Mouse (Mus musculus) regulatory T cell (primary cell): ENCODE measurements around the gene Steap2.
"Not testable (repeated sequence)": the region's sequence is repeated elsewhere in the genome, so short reads cannot be mapped to it uniquely, and the experiment has no call there.

Experiments
- in situ Hi-C: fragments of 300-600 bp; cut with MboI, MseI; formaldehyde crosslinking; loops from one replicate; pipeline ENCODE4 v1.15.1; 2025; ENCODE audit warnings: high pct_unique_total_duplicates

Steap2 gene

DNA sequence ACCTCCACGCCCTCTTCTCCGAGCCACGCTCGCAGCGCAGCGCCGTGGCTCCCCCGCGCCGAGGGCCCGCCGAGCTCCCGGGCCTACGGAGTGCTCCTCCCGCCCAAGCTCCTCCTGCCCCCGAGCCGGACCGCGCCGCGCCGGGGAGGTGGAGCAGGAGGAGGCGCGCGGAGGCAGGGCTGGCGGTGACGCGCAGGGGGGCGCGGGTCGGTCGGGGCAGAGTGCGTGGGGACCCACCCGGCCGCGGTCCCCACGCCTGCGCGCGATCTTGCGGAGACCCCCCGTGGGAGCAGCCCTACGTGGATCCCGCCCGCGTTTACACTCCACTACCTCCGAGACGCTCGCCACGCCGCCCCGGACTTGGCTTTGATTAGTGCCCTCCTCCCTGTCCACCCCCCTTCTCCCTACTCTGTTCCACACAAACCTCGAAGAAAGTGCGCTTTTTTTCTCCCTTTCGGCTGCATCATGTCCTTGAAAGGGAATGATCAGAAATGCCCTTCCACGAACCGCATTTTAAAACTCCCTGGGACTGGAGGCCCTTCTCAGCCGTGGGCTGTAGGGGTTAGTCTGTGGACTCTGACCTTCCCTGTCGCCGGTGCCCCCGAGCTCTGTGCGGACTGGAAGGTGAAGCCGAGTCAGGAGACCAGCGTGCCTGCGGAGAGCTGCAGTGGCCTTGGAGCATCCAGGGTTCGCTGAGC lies at the start of gene Steap2:
Gene Steap2, minus strand, starts transcription at position 623 of the 698 bp plus-strand sequence.
- in situ Hi-C loops = no loop called here

DNA sequence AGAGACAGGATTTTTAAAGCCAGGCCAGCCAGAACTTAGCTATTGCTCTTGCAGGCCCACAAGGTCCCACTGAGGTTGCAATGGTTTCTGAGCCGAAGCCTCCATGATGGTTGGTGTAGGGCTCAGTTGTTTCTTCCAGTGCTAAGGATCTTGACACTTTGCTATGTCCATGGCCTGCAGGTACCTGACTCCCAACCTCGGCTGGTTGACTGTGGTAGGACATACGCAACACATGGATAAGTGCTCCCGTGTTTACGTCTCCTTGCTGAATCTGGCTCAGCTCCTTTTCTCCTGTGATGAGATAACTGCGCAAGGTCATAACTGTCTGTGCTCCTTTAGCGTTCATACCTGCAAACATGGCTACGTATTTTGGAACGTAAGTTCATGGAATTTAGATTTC lies 40.1 kb upstream of the Steap2 start:
- in situ Hi-C loops = no loop called here

DNA sequence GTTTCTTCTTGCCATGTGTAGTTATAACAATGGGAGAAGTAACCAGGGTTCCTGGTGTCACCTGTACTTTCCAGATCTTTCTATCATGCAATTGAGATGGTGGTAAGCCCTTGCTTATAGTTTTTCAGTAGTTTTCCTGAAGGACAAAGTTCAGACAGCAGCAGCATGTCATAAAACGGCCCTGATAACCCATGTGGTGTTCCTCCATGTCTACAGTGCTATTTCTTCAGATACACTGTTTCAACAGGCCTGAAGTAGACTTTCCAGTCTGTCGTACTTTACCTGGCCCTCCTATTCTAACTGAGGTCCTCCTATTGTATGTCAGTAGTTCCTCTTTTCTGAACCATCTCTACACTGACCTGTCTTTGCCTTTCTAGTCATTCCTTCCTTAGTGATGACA lies 38.5 kb upstream of the Steap2 start:
- in situ Hi-C loops = no loop called here

DNA sequence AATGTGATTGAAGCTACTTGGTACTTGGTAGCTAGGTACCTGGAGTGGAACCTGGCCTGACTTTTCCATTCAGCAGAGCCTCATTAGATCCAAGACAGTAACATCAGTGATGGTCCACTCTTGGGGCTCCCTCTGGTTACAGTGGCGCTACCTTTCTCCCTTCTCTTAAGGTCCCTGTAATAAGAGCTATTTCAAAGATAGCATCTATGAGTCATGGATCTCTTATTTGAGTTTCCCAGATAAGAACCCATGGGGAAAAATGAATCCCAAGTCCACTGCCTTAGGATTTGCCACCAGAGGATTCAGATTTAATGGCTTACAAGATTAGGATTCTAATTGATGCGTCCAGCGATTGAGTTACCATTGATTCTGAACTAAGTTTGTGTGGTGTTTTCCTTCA lies 37.8 kb upstream of the Steap2 start:
- in situ Hi-C loops = no loop called here

DNA sequence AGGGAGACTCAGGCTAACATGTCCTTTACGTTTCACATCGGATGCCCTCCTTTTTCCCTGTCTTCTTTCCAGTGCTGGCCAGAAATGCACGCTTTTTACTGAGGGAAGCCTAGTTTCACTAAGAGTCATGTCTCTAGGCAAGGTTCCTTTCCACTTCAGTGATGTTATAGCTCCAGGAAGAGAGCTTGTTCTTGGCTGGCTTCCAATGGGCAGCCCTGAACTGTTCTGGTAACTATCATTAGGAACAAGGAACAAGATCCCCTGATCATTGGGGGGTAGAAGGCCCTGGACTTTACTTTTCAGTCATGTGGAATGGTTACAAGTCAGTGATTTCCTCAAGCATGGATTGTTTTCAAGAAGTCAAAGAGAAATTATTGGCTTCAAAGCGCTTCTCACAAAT lies 35.5 kb upstream of the Steap2 start:
- in situ Hi-C loops = no loop called here

DNA sequence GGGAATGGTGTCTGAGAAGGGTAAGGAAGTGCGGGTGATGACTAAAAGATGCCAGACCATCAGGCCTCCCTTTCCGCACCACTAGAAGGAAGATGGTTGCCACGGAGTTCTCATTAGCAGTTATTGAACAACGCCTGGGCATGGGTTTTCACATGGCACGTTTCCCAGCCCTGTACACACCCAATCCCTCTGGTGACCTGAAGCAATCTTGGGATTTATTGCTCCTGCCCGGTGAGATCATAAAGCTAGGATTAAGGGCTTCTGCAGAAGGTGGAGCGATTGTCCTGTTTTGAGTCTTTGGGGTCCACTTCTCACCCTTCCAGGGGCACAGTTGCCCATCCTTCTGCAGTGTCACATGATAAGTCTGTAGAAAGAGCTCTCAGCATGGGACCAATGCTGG lies 27.8 kb upstream of the Steap2 start:
- in situ Hi-C loops = no loop called here

DNA sequence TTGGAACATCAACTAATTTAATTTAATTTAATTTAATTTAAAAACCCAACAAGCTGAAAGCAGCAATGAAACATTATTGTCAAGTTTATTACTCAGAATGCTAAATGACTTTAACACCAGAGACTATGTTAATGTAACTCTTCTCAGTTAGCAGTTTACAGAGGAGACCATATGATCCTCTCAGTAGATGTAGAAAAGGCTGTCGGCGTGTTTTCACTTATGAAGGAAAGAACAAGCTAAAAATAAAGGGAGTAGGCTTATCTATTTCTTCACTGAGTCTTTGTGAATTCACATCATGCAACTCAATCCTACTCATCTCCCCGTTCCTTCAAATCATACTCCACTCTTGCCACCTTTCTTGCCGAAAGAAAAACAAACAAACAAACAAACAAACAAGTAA lies 16.7 kb upstream of the Steap2 start:
- in situ Hi-C loops = no loop called here

DNA sequence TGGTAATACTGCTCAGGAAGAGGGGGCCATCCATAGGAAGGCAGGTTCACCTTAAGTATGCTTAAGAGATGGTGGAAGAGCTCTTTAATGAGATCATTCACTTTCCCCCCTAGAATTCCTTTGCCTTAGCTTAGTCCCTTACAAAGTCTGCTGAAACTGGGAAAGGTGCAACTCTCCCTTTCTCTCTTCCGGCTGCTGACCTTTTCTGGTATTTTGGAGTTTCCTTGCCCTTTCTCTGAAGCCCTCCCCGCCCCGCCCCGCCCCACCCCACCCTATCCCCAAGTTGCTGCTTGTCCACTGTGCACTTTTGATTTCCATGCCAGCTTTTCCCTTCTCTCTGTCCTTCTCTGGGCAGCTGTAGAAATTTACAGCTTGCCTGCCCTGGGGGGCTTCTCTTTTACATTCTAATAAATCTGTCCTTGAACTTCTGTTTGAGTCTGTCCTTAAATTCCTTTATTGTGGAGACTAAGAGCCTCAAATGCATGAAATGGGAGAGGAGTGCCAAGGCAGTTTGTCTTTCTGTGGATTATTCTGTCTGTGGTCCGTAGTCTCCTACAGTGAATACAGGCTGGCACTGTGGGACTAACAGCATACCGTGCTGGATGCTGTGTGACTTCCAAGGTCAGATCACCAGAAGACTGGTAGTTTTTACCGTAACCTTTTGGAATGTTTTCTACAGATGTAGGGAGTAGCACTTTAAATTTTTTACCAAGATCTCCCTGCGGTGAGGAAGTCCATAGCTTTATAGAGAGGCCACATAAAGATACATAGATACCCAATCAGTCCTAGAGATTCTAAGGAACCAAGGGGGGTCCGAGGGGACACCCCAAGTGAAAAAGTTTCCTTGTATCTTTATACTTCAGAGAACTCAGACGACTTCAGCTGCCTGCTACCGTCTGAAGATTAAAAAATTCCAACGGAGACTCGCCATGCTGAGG lies 13.2 kb upstream of the Steap2 start:
- in situ Hi-C loops = no loop called here

DNA sequence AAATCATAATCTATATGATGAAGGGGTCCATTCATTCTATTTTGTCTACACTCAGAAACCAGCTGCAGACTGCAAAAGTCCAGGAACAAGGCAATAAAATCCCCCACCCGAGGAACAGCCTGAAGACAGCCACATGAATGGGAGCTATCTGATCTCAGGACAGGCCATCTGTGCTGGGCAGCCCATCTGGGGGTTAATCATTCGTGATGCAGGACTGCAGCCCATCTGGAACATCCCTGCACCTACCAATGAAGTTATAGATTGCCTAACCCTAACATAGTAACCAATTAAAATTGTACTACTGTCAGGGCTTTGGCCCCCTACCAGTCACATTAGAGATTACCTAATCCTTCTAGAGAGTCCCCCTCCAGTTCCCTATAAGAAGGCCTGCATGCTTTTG lies 10.6 kb upstream of the Steap2 start:
- in situ Hi-C loops = no loop called here

DNA sequence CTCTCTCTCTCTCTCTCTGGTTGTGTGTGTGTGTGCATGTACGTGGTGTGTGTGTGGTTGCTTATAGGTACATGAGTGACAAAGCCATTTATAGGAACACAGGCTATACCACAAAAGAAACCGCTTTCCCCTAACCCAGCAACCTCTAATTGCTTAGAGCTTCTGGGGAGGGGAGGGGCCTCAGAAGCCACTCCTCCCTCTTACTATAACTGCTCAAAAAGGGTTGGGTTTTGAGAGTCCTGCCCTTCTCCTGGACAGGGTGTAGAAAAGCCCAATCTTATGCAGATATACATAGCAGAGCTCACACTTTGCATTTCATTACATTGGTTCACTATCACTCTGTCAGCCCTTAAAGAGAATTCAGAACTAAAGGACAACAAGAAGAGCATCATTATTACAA lies 6.0 kb upstream of the Steap2 start:
- in situ Hi-C loops = no loop called here

DNA sequence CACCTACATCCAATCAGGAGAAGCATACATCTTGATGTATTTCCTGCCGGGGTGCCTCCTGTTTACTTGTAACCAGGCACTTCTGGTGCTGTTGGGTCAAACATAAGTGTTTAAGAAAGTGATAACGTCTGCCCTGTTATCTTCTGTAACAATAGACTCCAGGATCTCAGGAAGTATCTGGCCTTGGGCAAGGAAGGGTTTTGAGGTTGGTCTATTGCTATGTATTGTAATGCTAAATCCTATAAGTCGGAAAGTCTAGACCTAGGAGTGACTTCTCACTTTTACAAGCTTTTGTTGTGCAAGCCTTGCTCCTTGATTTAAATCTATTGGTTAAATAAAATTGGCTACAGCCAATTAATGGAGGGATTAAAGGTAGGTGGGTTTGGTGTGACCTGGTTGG lies 4.5 kb upstream of the Steap2 start:
- in situ Hi-C loops = no loop called here

DNA sequence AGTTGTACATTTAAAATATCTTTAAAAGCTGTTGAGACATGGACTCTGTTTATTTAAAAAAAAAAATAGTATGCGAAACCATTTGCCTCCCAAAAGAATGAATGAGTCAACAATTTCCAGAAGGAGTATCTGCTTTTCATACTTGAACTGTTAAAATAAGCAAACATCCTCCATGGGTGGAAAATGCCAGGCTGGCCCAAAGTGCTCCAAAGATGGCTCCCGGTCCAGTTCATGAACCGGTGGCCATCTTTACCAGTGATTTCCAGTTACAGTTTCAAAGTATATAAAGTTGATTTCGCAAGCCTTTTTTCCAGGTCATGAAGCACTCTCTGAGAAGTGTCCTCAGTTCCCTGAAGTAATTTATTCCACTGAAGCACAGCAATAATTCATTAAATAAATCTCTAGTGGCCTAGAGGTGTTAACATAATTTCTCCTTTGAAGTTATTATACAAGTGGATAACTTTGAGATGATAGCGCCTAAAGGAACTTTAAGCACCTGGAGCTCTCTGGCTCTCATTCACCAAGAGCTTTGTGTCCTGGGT lies 1.1 kb upstream of the Steap2 start:
- in situ Hi-C loops = no loop called here

DNA sequence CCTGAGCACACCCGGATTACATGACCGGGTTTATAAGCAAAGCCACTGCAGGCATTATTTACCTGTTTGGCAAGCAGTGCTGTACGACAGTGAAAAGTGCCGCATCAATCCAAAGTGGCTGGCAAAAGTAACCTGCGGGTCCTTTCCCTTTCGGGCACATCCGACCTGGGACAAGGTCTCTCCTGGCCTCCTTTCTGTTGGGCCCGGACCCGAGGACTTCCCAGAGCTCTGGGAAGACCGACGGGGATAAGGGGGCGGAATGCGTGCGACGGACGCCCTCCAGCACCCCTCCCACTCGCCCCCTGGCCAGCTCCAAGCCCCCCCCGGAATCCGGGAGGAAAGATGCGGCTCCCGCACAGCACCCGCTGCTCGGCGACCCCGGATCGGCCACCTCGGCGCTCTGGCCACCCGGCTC lies 830 bp downstream of the Steap2 start:
- in situ Hi-C loops = no loop called here

DNA sequence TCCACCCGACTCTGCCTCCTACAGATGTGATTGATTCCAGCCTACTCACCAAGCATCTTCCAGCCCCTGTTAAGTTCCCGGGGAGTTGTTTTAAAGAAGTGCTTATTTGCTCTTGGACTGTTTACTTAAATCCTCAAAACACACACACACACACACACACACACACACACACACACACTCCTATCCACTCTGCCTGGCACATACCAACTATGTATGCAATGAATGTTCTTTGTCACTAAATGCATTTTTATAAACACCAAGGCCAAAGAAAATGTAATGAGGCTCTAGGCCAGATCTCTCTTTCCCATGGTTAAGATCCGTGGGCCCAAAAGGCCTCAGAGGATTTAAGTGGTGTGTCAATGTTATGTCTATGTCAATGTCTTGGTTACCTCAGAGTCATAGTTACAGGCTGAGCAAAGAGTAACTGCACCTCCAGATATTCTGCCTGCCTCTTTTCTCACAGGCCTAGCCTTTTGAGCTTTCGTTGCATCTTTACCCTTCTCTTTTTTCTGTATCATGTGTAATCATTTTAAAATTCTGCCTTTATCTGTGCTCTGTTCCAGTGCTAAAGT lies 2.1 kb downstream of the Steap2 start:
- in situ Hi-C loops = no loop called here

DNA sequence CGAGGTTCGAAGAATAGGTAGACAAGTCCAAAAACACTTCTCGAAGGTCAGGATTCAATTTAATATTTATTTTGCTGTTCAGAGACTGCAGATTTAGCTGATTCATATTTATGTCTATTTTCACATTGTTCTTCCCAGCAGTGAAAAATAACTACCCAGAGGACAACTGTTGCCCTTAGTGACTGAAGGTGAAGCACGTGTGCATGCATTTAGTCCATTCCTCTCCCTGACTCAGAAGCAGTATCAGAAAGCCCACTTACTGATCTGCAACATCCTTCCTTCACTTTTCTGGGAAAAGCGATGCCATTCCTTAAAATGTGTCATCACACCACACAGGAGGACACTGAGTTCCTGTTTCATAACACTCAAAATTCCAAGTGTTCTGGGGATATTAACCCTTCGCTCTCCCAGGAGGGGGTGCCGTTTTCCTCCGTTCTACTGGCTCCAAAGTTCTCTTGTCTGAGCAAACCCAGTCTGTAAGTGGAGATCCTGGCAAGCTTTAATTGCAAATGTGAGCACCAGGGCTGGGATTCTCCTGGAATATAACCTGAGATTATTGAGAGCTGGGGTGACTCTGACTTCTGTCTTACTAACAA lies 5.3 kb downstream of the Steap2 start:
- in situ Hi-C loops = no loop called here

DNA sequence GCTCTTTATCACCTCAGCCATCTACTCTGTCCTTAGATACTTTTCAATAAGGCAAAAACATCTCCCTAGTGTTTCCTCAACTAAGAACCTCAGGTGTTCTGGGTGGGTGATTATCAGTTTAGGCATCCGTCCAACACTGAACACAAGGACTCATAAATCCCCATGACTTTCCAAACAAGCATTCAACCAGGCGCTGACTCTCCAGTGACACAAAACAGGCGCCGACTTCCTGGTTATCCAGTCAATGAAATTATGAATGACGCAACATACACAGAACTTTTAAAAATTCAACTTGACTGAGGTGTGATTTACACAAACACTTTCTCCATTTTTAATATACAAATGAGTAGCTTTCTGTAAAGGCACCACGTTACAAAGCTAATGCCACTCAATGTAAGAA lies 6.2 kb downstream of the Steap2 start:
- in situ Hi-C loops = no loop called here

DNA sequence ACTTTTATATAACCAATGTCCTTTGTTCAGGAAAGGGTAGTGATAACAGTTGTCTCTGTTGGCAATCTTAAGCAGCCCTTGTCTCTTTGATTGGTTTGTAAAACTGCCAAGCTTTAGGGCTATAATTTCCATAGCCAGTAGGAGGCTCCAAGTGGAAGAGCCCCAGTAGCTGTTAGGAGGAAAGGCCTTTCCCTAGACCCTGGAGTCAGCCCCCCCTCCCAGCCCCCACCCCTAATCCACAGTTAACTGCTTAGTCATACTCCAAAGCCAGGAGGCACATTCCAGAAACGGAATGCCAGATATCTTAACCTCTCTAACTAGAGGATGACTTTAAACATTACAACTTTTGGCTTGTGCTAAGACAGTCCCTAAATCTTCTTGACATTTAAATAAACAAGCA lies 7.4 kb downstream of the Steap2 start:
- in situ Hi-C loops = no loop called here

DNA sequence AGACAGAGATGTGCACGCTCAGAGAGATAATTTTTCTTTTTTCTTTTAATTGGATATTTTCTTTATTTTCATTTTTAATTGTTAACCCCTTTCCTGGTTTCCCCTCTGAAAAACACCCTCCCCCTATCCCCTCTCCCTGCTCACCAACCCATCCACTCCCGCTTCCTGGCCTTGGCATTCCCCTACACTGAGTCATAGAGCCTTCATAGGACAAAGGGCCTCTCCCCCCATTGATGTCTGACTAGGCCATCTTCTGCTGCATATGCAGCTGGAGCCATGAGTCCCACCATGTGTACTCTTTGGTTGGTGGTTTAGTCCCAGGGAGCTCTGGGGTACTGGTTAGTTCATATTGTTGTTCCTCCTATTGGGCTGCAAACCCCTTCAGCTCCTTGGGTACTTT lies 9.4 kb downstream of the Steap2 start:
- in situ Hi-C loops = not testable (repeated sequence)

DNA sequence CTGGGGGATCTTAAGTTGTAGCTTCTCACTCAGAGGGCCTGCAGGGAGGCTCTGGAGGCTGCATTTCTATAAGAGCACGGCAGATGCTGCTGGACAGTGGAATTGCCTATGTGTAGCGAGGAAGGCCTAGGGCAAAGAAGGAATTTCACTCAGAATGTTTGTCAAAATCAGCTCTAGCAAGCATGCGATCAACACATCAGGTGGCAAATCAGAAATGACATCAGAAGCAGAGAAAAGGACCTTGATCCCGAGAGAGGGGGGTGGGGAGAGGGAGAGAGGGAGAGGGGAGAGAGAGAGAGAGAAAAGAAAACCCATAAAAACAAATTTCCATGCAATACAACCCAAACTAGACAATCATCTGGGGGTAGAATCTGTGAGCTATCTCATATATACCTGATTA lies 11.1 kb downstream of the Steap2 start:
- in situ Hi-C loops = no loop called here

DNA sequence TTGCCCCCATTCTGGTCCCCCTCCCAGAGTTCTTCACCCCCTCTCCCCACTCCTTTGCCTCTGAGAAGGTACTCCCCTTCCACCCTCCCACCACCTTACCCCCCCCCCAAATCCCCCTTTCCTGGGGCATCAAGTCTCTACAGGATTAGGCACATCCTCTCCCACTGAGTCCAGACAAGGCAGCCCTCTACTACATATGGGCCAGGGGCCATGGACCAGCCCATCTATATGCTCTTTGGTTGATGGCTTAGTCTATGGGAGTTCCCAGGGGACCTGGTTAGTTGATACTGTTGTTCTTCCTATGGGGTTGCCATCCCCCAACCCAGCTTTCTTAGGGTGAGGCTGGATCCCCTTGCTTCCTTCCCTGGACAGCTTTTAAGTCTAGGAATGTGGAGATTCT lies 14.9 kb downstream of the Steap2 start:
- in situ Hi-C loops = no loop called here

DNA sequence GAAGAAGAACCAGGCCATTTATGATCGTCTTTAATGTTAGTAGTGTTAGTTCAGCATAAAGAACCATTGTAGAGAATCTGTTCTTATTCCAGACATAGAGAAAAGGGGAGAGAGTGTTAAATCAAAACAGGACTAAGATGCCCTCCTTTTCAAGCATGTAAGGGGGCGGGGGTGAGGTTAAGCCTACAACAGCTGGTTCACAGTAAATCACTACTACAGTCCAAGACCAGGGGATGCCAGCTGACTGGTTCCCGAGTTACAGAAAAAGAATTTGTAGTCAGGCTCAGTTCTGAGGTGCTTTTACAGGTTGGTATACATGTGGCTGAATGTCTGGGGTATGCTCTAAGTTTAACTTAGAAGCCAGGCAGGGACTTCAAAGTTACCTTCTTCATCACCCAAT lies 18.3 kb downstream of the Steap2 start:
- in situ Hi-C loops = no loop called here

DNA sequence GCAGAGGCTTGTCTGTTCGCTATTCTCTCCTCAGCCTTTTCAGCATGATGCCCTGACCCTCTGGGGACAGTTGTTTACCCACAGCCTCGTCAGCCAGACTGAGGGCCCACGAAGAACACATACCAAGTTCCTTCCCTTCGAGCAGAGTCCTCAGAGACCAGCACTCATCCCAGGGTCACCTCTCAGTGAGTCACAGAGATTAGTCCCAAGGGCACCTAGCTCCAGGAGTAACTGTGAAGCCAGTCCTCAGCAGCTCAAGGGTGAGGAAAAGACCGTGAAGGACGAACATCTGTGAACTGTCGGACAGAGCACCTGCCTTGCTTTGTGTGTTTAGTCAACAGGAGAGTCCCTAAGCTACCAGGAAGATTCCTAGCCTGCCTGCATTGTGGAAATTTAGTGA lies 25.5 kb downstream of the Steap2 start:
- in situ Hi-C loops = loop anchor here (5.0 to 10.0 kb wide), 2 partner anchors 186 to 562 kb away; no protein-coding TSS in a partner anchor
